Mouse (Mus musculus) hindbrain, embryonic 16.5 days (tissue): ENCODE data around the gene Mob3a. TPM values are rescaled to one million over a fixed set of nuclear protein-coding genes. Genes with fewer than 3 reads are reported as not detected.

ENCODE experiments used
- ATAC-seq: fragments of 200-750 bp; cut with Nextera tagmentation; 2 replicates; pipeline ENCODE4 v1.8.0; 2017; ENCODE audit warnings: moderate TSS enrichment, moderate library complexity
- H3K27ac ChIP-seq: fragments of 300-500 bp; sonication (generic); 2 replicates; pipeline ENCODE4 v1.5.1; 2014; ENCODE audit warnings: low read depth, mild to moderate bottlenecking, control low read depth, low read length, moderate library complexity
- H3K27me3 ChIP-seq: fragments of 300-500 bp; sonication (generic); replicated peaks from 2 replicates; pipeline ENCODE4 v1.6.1; 2014; ENCODE audit warnings: low read length; ENCODE audit not compliant: control insufficient read depth, insufficient read depth
- H3K36me3 ChIP-seq: fragments of 300-500 bp; sonication (generic); 2 replicates; pipeline ENCODE4 v1.6.1; 2014; ENCODE audit warnings: mild to moderate bottlenecking, low read length, moderate library complexity, mixed read lengths; ENCODE audit not compliant: control insufficient read depth, insufficient read depth
- H3K4me1 ChIP-seq: fragments of 300-500 bp; sonication (generic); 2 replicates; pipeline ENCODE4 v1.6.1; 2014; ENCODE audit warnings: low read depth, low read length; ENCODE audit not compliant: control insufficient read depth, insufficient read depth
- H3K4me2 ChIP-seq: fragments of 300-500 bp; sonication (generic); 2 replicates; pipeline ENCODE4 v1.6.1; 2014; ENCODE audit warnings: mild to moderate bottlenecking, low read length, control low read depth, moderate library complexity
- H3K4me3 ChIP-seq: fragments of 300-500 bp; sonication (generic); 2 replicates; pipeline ENCODE4 v1.5.1; 2014; ENCODE audit warnings: mild to moderate bottlenecking, low read length, control low read depth, moderate library complexity
- H3K9ac ChIP-seq: fragments of 300-500 bp; sonication (generic); 2 replicates; pipeline ENCODE4 v1.6.1; 2014; ENCODE audit warnings: low read depth, mild to moderate bottlenecking, control low read depth, low read length, moderate library complexity
- H3K9me3 ChIP-seq: fragments of 300-500 bp; sonication (generic); 2 replicates; pipeline ENCODE4 v1.6.1; 2014; ENCODE audit warnings: mild to moderate bottlenecking, low read length, moderate library complexity; ENCODE audit not compliant: control insufficient read depth
- WGBS: fragments of 180-500 bp; shearing (Covaris S2); extraction: QIAGEN DNeasy Blood & Tissue Kit; methylation state at CpG from one replicate; pipeline ENCODE4 v1.1.7; 2014; 5-methylcytosine and 5-hydroxymethylcytosine counted together
- polyA plus RNA-seq: library from polyadenylated mRNA; unstranded; fragments of >200 nt; fragmentation: Nextera tagmentation; extraction: Ambion mirVana; gene quantifications from 2 replicates; pipeline ENCODE4 v1.2.1, GENCODE M21; 2015

Gene Mob3a
- polyA plus RNA-seq, result 56.9 and 59.5 TPM in 2 replicates

- no peaks in the 10 kb centered on the region for H3K9me3 ChIP-seq
- peak; percentile 97 for ATAC-seq
- H3K4me2 ChIP-seq, result peak within 1 kb of the TSS; percentile 84
- WGBS, result 1% methylated on average over 58 of the region's 59 CpGs
- H3K4me3 ChIP-seq, result peak within 1 kb of the TSS; percentile 61
- H3K36me3 ChIP-seq, result 0 out of 2 replicates have a peak, but pooled peaks cover 2% of the 10 kb centered on the region
- H3K4me1 ChIP-seq, result peaks cover 40% of the 10 kb centered on the region
- no peaks in the 10 kb centered on the region for H3K27me3 ChIP-seq
- peak within 1 kb of the TSS; percentile 82 for H3K27ac ChIP-seq
- H3K9ac ChIP-seq, result peak within 1 kb of the TSS; percentile 77
These were observed at the start of gene Mob3a, which contains the start of gene Izumo4 for GRCm38 (mm10) chr10:80701721-80702535. TSS of gene Mob3a (minus strand) at chr10:80701977. TSS of gene Izumo4 (plus strand) at chr10:80702184.

GRCm38 (mm10) chr10:80751188-80751832, 49.5 kb upstream of the Mob3a start:
- no peak overlapping the region for H3K27ac ChIP-seq
- H3K9ac ChIP-seq, result peak overlapping the region; percentile 2; the same call in 1 of the 2 replicates
- H3K36me3 ChIP-seq, result no peaks in the 10 kb centered on the region
- no peak for ATAC-seq
- peaks cover 13% of the 10 kb centered on the region for H3K4me1 ChIP-seq
- WGBS, result 16% methylated on average over 16 of the region's 16 CpGs
- H3K27me3 ChIP-seq, result no peaks in the 10 kb centered on the region
- H3K9me3 ChIP-seq, result no peaks in the 10 kb centered on the region
- H3K4me2 ChIP-seq, result peak overlapping the region; percentile 30
- peak overlapping the region; percentile 7; the same call in 1 of the 2 replicates for H3K4me3 ChIP-seq

GRCm38 (mm10) chr10:80748609-80749008, 46.8 kb upstream of the Mob3a start:
- no peaks in the 10 kb centered on the region for H3K27me3 ChIP-seq
- ATAC-seq, result no peak
- H3K9ac ChIP-seq, result no peak overlapping the region
- no peaks in the 10 kb centered on the region for H3K9me3 ChIP-seq
- H3K36me3 ChIP-seq, result no peaks in the 10 kb centered on the region
- H3K4me3 ChIP-seq, result no peak overlapping the region
- WGBS, result 18% methylated on average over 6 of the region's 6 CpGs
- no peak overlapping the region for H3K27ac ChIP-seq
- peaks cover 4% of the 10 kb centered on the region for H3K4me1 ChIP-seq
- no peak overlapping the region for H3K4me2 ChIP-seq

- no peak overlapping the region for H3K27ac ChIP-seq
- H3K4me3 ChIP-seq, result no peak overlapping the region
- H3K36me3 ChIP-seq, result no peaks in the 10 kb centered on the region
- no peak overlapping the region for H3K4me2 ChIP-seq
- H3K9me3 ChIP-seq, result no peaks in the 10 kb centered on the region
- peaks cover 8% of the 10 kb centered on the region for H3K4me1 ChIP-seq
- H3K27me3 ChIP-seq, result no peaks in the 10 kb centered on the region
- no peak for ATAC-seq
- no peak overlapping the region for H3K9ac ChIP-seq
- 10% methylated on average over 3 of the region's 3 CpGs for WGBS
These were observed 45.6 kb upstream of the Mob3a start for GRCm38 (mm10) chr10:80747410-80747809.

- Histone ChIP-seq H3K27ac (no peak overlapping the region), H3K4me3 (no peak overlapping the region), H3K4me1 (peaks cover 20% of the 10 kb centered on the region), H3K36me3 (no peaks in the 10 kb centered on the region), H3K9ac (no peak overlapping the region), H3K4me2 (no peak overlapping the region), H3K27me3 (no peaks in the 10 kb centered on the region), H3K9me3 (no peaks in the 10 kb centered on the region)
- 39% methylated on average over 5 of the region's 5 CpGs for WGBS
- ATAC-seq, result no peak
These were observed 42.5 kb upstream of the Mob3a start for GRCm38 (mm10) chr10:80744262-80744661.

GRCm38 (mm10) chr10:80742180-80742978, 40.6 kb upstream of the Mob3a start, which contains the start of gene Ap3d1:
TSS of gene Ap3d1 (minus strand) at chr10:80742264.
- no peaks in the 10 kb centered on the region for H3K36me3 ChIP-seq
- H3K27ac ChIP-seq, result peak within 1 kb of the TSS; percentile 81
- peak within 1 kb of the TSS; percentile 94 for H3K9ac ChIP-seq
- H3K4me3 ChIP-seq, result peak within 1 kb of the TSS; percentile 78
- H3K4me1 ChIP-seq, result peaks cover 31% of the 10 kb centered on the region
- no peaks in the 10 kb centered on the region for H3K27me3 ChIP-seq
- ATAC-seq, result peak; percentile 99
- H3K9me3 ChIP-seq, result no peaks in the 10 kb centered on the region
- H3K4me2 ChIP-seq, result peak within 1 kb of the TSS; percentile 92
- 2% methylated on average over 24 of the region's 25 CpGs for WGBS

GRCm38 (mm10) chr10:80741634-80742179, 39.9 kb upstream of the Mob3a start:
- under 1% methylated on average over 46 of the region's 46 CpGs for WGBS
- peak overlapping the region; percentile 78 for H3K4me3 ChIP-seq
- no peaks in the 10 kb centered on the region for H3K9me3 ChIP-seq
- H3K4me2 ChIP-seq, result peak overlapping the region; percentile 92
- H3K9ac ChIP-seq, result peak overlapping the region; percentile 94
- no peaks in the 10 kb centered on the region for H3K27me3 ChIP-seq
- peaks cover 34% of the 10 kb centered on the region for H3K4me1 ChIP-seq
- peak overlapping the region; percentile 81 for H3K27ac ChIP-seq
- ATAC-seq, result no peak
- no peaks in the 10 kb centered on the region for H3K36me3 ChIP-seq

- 31% methylated on average over 5 of the region's 5 CpGs for WGBS
- no peak for ATAC-seq
- peaks cover 34% of the 10 kb centered on the region for H3K4me1 ChIP-seq
These were observed 39.4 kb upstream of the Mob3a start for GRCm38 (mm10) chr10:80741146-80741545.

More at GRCm38 (mm10) chr10:80741146-80741545, 39.4 kb upstream of the Mob3a start:
- Histone ChIP-seq H3K27me3 (no peaks in the 10 kb centered on the region), H3K4me2 (peak overlapping the region; percentile 92), H3K4me3 (peak overlapping the region; percentile 78), H3K9me3 (no peaks in the 10 kb centered on the region), H3K36me3 (no peaks in the 10 kb centered on the region), H3K27ac (no peak overlapping the region), H3K9ac (peak overlapping the region; percentile 94)
